Mouse (Mus musculus): ENCODE measurements around the gene Papss2. TPM values are rescaled to one million over a fixed set of nuclear protein-coding genes. Genes with fewer than 3 reads are reported as not detected.

The Papss2 gene
- polyA plus RNA-seq, 1 experiment from 2014 or later: 1.9 TPM

- DNase-seq (ENCODE audit: low spot score) (no peak), ATAC-seq (replicated peaks; ENCODE audit: low FRiP score) (no peak)
- Histone ChIP-seq H3K27ac (ENCODE audit: low read depth, low read length) (no peak overlapping the region), H3K4me2 (ENCODE audit: low read depth, low read length, severe bottlenecking) (no peak overlapping the region), H3K4me3 (ENCODE audit: low read depth, low read length) (no peak overlapping the region), H3K4me1 (replicated peaks; ENCODE audit: control insufficient read depth, insufficient read depth, low read length) (no peaks in the 10 kb centered on the region), H3K9ac (ENCODE audit: low read length) (no peak overlapping the region), H3K9me3 (ENCODE audit: control insufficient read depth, low read length) (no peaks in the 10 kb centered on the region), H3K36me3 (ENCODE audit: control insufficient read depth, insufficient read depth, low read length) (no peaks in the 10 kb centered on the region), H3K27me3 (ENCODE audit: control insufficient read depth, insufficient read depth, low read length) (no peaks in the 10 kb centered on the region)
- WGBS: 50% methylated on average over 6 of the region's 6 CpGs
These were observed 7.9 kb upstream of the Papss2 start for GRCm38 (mm10) chr19:32587727-32588126.

GRCm38 (mm10) chr19:32592749-32593148, 2.8 kb upstream of the Papss2 start:
- Histone ChIP-seq H3K9ac (ENCODE audit: low read length) (no peak overlapping the region), H3K4me1 (replicated peaks; ENCODE audit: control insufficient read depth, insufficient read depth, low read length) (no peaks in the 10 kb centered on the region), H3K36me3 (ENCODE audit: control insufficient read depth, insufficient read depth, low read length) (no peaks in the 10 kb centered on the region), H3K27ac (ENCODE audit: low read depth, low read length) (no peak overlapping the region), H3K4me2 (ENCODE audit: low read depth, low read length, severe bottlenecking) (no peak overlapping the region), H3K27me3 (ENCODE audit: control insufficient read depth, insufficient read depth, low read length) (peaks cover 19% of the 10 kb centered on the region), H3K9me3 (ENCODE audit: control insufficient read depth, low read length) (no peaks in the 10 kb centered on the region), H3K4me3 (ENCODE audit: low read depth, low read length) (no peak overlapping the region)
- DNase-seq (ENCODE audit: low spot score) (no peak), ATAC-seq (replicated peaks; ENCODE audit: low FRiP score) (no peak)
- 96% methylated on average over 7 of the region's 7 CpGs for WGBS

- Histone ChIP-seq H3K4me2 (ENCODE audit: low read depth, low read length, severe bottlenecking) (no peak overlapping the region), H3K36me3 (ENCODE audit: control insufficient read depth, insufficient read depth, low read length) (no peaks in the 10 kb centered on the region), H3K9me3 (ENCODE audit: control insufficient read depth, low read length) (no peaks in the 10 kb centered on the region), H3K4me1 (replicated peaks; ENCODE audit: control insufficient read depth, insufficient read depth, low read length) (no peaks in the 10 kb centered on the region), H3K27me3 (ENCODE audit: control insufficient read depth, insufficient read depth, low read length) (peaks cover 19% of the 10 kb centered on the region), H3K4me3 (ENCODE audit: low read depth, low read length) (no peak overlapping the region), H3K27ac (ENCODE audit: low read depth, low read length) (no peak overlapping the region), H3K9ac (ENCODE audit: low read length) (no peak overlapping the region)
- WGBS: 79% methylated on average over 5 of the region's 5 CpGs
- DNase-seq (ENCODE audit: low spot score) (no peak), ATAC-seq (replicated peaks; ENCODE audit: low FRiP score) (no peak)
These were observed 1.7 kb upstream of the Papss2 start for GRCm38 (mm10) chr19:32593870-32594269.

GRCm38 (mm10) chr19:32595131-32595505, 472 bp upstream of the Papss2 start:
- Histone ChIP-seq H3K9ac (ENCODE audit: low read length) (peak overlapping the region; percentile 54; the same call in 1 of the 2 replicates), H3K27ac (ENCODE audit: low read depth, low read length) (no peak overlapping the region), H3K9me3 (ENCODE audit: control insufficient read depth, low read length) (no peaks in the 10 kb centered on the region), H3K27me3 (ENCODE audit: control insufficient read depth, insufficient read depth, low read length) (peaks cover 19% of the 10 kb centered on the region), H3K4me3 (ENCODE audit: low read depth, low read length) (peak overlapping the region; percentile 44), H3K4me1 (replicated peaks; ENCODE audit: control insufficient read depth, insufficient read depth, low read length) (no peaks in the 10 kb centered on the region), H3K4me2 (ENCODE audit: low read depth, low read length, severe bottlenecking) (peak overlapping the region; percentile 79), H3K36me3 (ENCODE audit: control insufficient read depth, insufficient read depth, low read length) (no peaks in the 10 kb centered on the region)
- ATAC-seq (replicated peaks; ENCODE audit: low FRiP score) (no peak; the same call in 1 of the 2 replicates), DNase-seq (ENCODE audit: low spot score) (no peak)
- WGBS: 18% methylated on average over 8 of the region's 8 CpGs

- H3K9me3 ChIP-seq (ENCODE audit: control insufficient read depth, low read length): no peaks in the 10 kb centered on the region
- ATAC-seq (replicated peaks; ENCODE audit: low FRiP score) (no peak), DNase-seq (ENCODE audit: low spot score) (no peak)
- H3K36me3 ChIP-seq (ENCODE audit: control insufficient read depth, insufficient read depth, low read length): no peaks in the 10 kb centered on the region
- no peak overlapping the region for H3K27ac ChIP-seq (ENCODE audit: low read depth, low read length)
- no peak overlapping the region for H3K4me3 ChIP-seq (ENCODE audit: low read depth, low read length)
- 56% methylated on average over 7 of the region's 7 CpGs for WGBS
- peaks cover 19% of the 10 kb centered on the region for H3K27me3 ChIP-seq (ENCODE audit: control insufficient read depth, insufficient read depth, low read length)
- H3K4me2 ChIP-seq (ENCODE audit: low read depth, low read length, severe bottlenecking): no peak overlapping the region
- H3K9ac ChIP-seq (ENCODE audit: low read length): no peak overlapping the region
- no peaks in the 10 kb centered on the region; the same call in 1 of the 2 replicates for H3K4me1 ChIP-seq (replicated peaks; ENCODE audit: control insufficient read depth, insufficient read depth, low read length)
These were observed 3.4 kb downstream of the Papss2 start for GRCm38 (mm10) chr19:32599006-32599405.

- ATAC-seq (replicated peaks; ENCODE audit: low FRiP score): no peak
- Histone ChIP-seq H3K4me3 (ENCODE audit: low read depth, low read length) (no peak overlapping the region), H3K9me3 (ENCODE audit: control insufficient read depth, low read length) (no peaks in the 10 kb centered on the region), H3K27ac (ENCODE audit: low read depth, low read length) (no peak overlapping the region), H3K4me2 (ENCODE audit: low read depth, low read length, severe bottlenecking) (no peak overlapping the region), H3K36me3 (ENCODE audit: control insufficient read depth, insufficient read depth, low read length) (no peaks in the 10 kb centered on the region), H3K9ac (ENCODE audit: low read length) (no peak overlapping the region), H3K27me3 (ENCODE audit: control insufficient read depth, insufficient read depth, low read length) (peaks cover 19% of the 10 kb centered on the region), H3K4me1 (replicated peaks; ENCODE audit: control insufficient read depth, insufficient read depth, low read length) (no peaks in the 10 kb centered on the region; the same call in 1 of the 2 replicates)
- DNase-seq (ENCODE audit: low spot score): no peak
- 66% methylated on average over 5 of the region's 5 CpGs for WGBS
These were observed 3.8 kb downstream of the Papss2 start for GRCm38 (mm10) chr19:32599436-32599835.

- WGBS: 63% methylated on average over 6 of the region's 6 CpGs
- Histone ChIP-seq H3K27me3 (ENCODE audit: control insufficient read depth, insufficient read depth, low read length) (peaks cover 5% of the 10 kb centered on the region), H3K4me2 (ENCODE audit: low read depth, low read length, severe bottlenecking) (no peak overlapping the region), H3K36me3 (ENCODE audit: control insufficient read depth, insufficient read depth, low read length) (no peaks in the 10 kb centered on the region), H3K4me3 (ENCODE audit: low read depth, low read length) (no peak overlapping the region), H3K9ac (ENCODE audit: low read length) (no peak overlapping the region), H3K9me3 (ENCODE audit: control insufficient read depth, low read length) (no peaks in the 10 kb centered on the region), H3K27ac (ENCODE audit: low read depth, low read length) (no peak overlapping the region), H3K4me1 (replicated peaks; ENCODE audit: control insufficient read depth, insufficient read depth, low read length) (no peaks in the 10 kb centered on the region; the same call in 1 of the 2 replicates)
- ATAC-seq (replicated peaks; ENCODE audit: low FRiP score): no peak
- DNase-seq (ENCODE audit: low spot score): no peak
These were observed 5.6 kb downstream of the Papss2 start for GRCm38 (mm10) chr19:32601033-32601770.

GRCm38 (mm10) chr19:32603466-32603865, 7.9 kb downstream of the Papss2 start:
- Histone ChIP-seq H3K36me3 (ENCODE audit: control insufficient read depth, insufficient read depth, low read length) (no peaks in the 10 kb centered on the region), H3K27me3 (ENCODE audit: control insufficient read depth, insufficient read depth, low read length) (no peaks in the 10 kb centered on the region), H3K4me2 (ENCODE audit: low read depth, low read length, severe bottlenecking) (no peak overlapping the region), H3K4me3 (ENCODE audit: low read depth, low read length) (no peak overlapping the region), H3K4me1 (replicated peaks; ENCODE audit: control insufficient read depth, insufficient read depth, low read length) (no peaks in the 10 kb centered on the region; the same call in 1 of the 2 replicates), H3K9ac (ENCODE audit: low read length) (no peak overlapping the region), H3K27ac (ENCODE audit: low read depth, low read length) (no peak overlapping the region), H3K9me3 (ENCODE audit: control insufficient read depth, low read length) (no peaks in the 10 kb centered on the region)
- 91% methylated on average over 1 of the region's 1 CpGs for WGBS
- no peak for DNase-seq (ENCODE audit: low spot score)
- no peak for ATAC-seq (replicated peaks; ENCODE audit: low FRiP score)

- Histone ChIP-seq H3K27me3 (ENCODE audit: control insufficient read depth, insufficient read depth, low read length) (no peaks in the 10 kb centered on the region), H3K27ac (ENCODE audit: low read depth, low read length) (no peak overlapping the region), H3K36me3 (ENCODE audit: control insufficient read depth, insufficient read depth, low read length) (no peaks in the 10 kb centered on the region), H3K4me1 (replicated peaks; ENCODE audit: control insufficient read depth, insufficient read depth, low read length) (no peaks in the 10 kb centered on the region; the same call in 1 of the 2 replicates), H3K4me3 (ENCODE audit: low read depth, low read length) (no peak overlapping the region), H3K9me3 (ENCODE audit: control insufficient read depth, low read length) (no peaks in the 10 kb centered on the region), H3K9ac (ENCODE audit: low read length) (no peak overlapping the region), H3K4me2 (ENCODE audit: low read depth, low read length, severe bottlenecking) (no peak overlapping the region)
- DNase-seq (ENCODE audit: low spot score) (no peak), ATAC-seq (replicated peaks; ENCODE audit: low FRiP score) (no peak)
- WGBS: 52% methylated on average over 8 of the region's 8 CpGs
These were observed 8.5 kb downstream of the Papss2 start for GRCm38 (mm10) chr19:32604127-32604526.

Measured in forebrain, embryonic 11.5 days (tissue).